Mouse (Mus musculus): ENCODE measurements around the gene Nrcam. TPM values are rescaled to one million over a fixed set of nuclear protein-coding genes. Genes with fewer than 3 reads are reported as not detected.

The Nrcam gene
- total RNA-seq, 2 experiments from 2014 or later, result 0.25 to 0.67 TPM

- intact Hi-C loops (cut with DNase I), result no loop called here
- DNase-seq, result no peak
These were observed 28.8 kb downstream of the Nrcam start for GRCm38 (mm10) chr12:44357460-44357859.

- intact Hi-C loops (cut with DNase I), result no loop called here
- DNase-seq, result no peak
These were observed 29.2 kb downstream of the Nrcam start for GRCm38 (mm10) chr12:44357881-44358280.

- intact Hi-C loops (cut with DNase I), result no loop called here
- DNase-seq, result no peak
These were observed 42.5 kb downstream of the Nrcam start for GRCm38 (mm10) chr12:44371076-44371710.

- intact Hi-C loops (cut with DNase I), result no loop called here
- no peak for DNase-seq
These were observed 47.3 kb downstream of the Nrcam start for GRCm38 (mm10) chr12:44375956-44376355.

- intact Hi-C loops (cut with DNase I), result no loop called here
- no peak for DNase-seq
These were observed 49.9 kb downstream of the Nrcam start for GRCm38 (mm10) chr12:44378431-44379161.

GRCm38 (mm10) chr12:44380805-44381204 is 52.1 kb downstream of the Nrcam start:
- DNase-seq, result no peak
- intact Hi-C loops (cut with DNase I), result no loop called here

GRCm38 (mm10) chr12:44386398-44386797 is 57.7 kb downstream of the Nrcam start:
- intact Hi-C loops (cut with DNase I), result no loop called here
- no peak for DNase-seq

- intact Hi-C loops (cut with DNase I), result no loop called here
- no peak for DNase-seq
These were observed 59.5 kb downstream of the Nrcam start for GRCm38 (mm10) chr12:44388220-44388619.

GRCm38 (mm10) chr12:44390391-44391137 is 61.9 kb downstream of the Nrcam start:
- DNase-seq, result no peak
- intact Hi-C loops (cut with DNase I), result no loop called here

- intact Hi-C loops (cut with DNase I), result no loop called here
- no peak for DNase-seq
These were observed 66.2 kb downstream of the Nrcam start for GRCm38 (mm10) chr12:44394901-44395300.

- intact Hi-C loops (cut with DNase I), result no loop called here
- no peak for DNase-seq
These were observed 69.1 kb downstream of the Nrcam start for GRCm38 (mm10) chr12:44397782-44398181.

- intact Hi-C loops (cut with DNase I), result no loop called here
- DNase-seq, result no peak
These were observed 73.4 kb downstream of the Nrcam start for GRCm38 (mm10) chr12:44402134-44402533.

- intact Hi-C loops (cut with DNase I), result no loop called here
- DNase-seq, result no peak
These were observed 74.6 kb downstream of the Nrcam start for GRCm38 (mm10) chr12:44403270-44403669.

GRCm38 (mm10) chr12:44403731-44404424 is 75.2 kb downstream of the Nrcam start:
- intact Hi-C loops (cut with DNase I), result no loop called here
- DNase-seq, result no peak

- intact Hi-C loops (cut with DNase I), result no loop called here
- DNase-seq, result no peak
These were observed 81.1 kb downstream of the Nrcam start for GRCm38 (mm10) chr12:44409786-44410185.

- DNase-seq, result no peak
These were observed 82.3 kb downstream of the Nrcam start for GRCm38 (mm10) chr12:44411031-44411430.

GRCm38 (mm10) chr12:44422154-44422866 is 93.6 kb downstream of the Nrcam start:
- intact Hi-C loops (cut with DNase I), result no loop called here

More at GRCm38 (mm10) chr12:44411031-44411430, 82.3 kb downstream of the Nrcam start:
- intact Hi-C loops (cut with DNase I), result no loop called here

GRCm38 (mm10) chr12:44422867-44423255 is 94.2 kb downstream of the Nrcam start:
- DNase-seq, result no peak
- intact Hi-C loops (cut with DNase I), result no loop called here

More at GRCm38 (mm10) chr12:44422154-44422866, 93.6 kb downstream of the Nrcam start:
- no peak for DNase-seq

- DNase-seq, result no peak
- intact Hi-C loops (cut with DNase I), result no loop called here
These were observed 95.3 kb downstream of the Nrcam start for GRCm38 (mm10) chr12:44424011-44424410.

- DNase-seq, result peak; percentile 1 to 6
- intact Hi-C loops (cut with DNase I), result no loop called here
These were observed 96.4 kb downstream of the Nrcam start for GRCm38 (mm10) chr12:44425040-44425439.

Data from heart, postnatal 10 days (tissue).